Mouse (Mus musculus) heart, adult 2 months (tissue): ENCODE results near the gene Speer4c.
"Not testable (repeated sequence)": the region's sequence is repeated elsewhere in the genome, so short reads cannot be mapped to it uniquely, and the experiment has no call there.

Source experiments
- EP300 ChIP-seq: fragments of 200-500 bp; IDR thresholded peaks from 2 replicates; pipeline ENCODE4 v1.6.1; 2011; ENCODE audit warnings: low read depth, low read length, control low read depth; ENCODE audit not compliant: insufficient read depth
- POLR2A ChIP-seq: fragments of 200-500 bp; IDR thresholded peaks from 2 replicates; pipeline ENCODE4 v1.6.1; 2011; ENCODE audit warnings: mild to moderate bottlenecking, low read depth, low read length, control low read depth; ENCODE audit not compliant: insufficient read depth

- TF ChIP-seq POLR2A, EP300: not testable (repeated sequence)
Measured at GRCm38 (mm10) chr5:15681301-15682035, 32.6 kb downstream of the Speer4c start.
